Mouse (Mus musculus): ENCODE measurements around the gene Ngdn. TPM values are rescaled to one million over a fixed set of nuclear protein-coding genes. Genes with fewer than 3 reads are reported as not detected.
A peak's percentile ranks its signal among the peaks of the same experiment; 100 is the strongest.
"Not testable (repeated sequence)": the region's sequence is repeated elsewhere in the genome, so short reads cannot be mapped to it uniquely, and the experiment has no call there.

Ngdn gene
- polyA plus RNA-seq, 1 experiment from 2014 or later = 43.1 TPM

DNA sequence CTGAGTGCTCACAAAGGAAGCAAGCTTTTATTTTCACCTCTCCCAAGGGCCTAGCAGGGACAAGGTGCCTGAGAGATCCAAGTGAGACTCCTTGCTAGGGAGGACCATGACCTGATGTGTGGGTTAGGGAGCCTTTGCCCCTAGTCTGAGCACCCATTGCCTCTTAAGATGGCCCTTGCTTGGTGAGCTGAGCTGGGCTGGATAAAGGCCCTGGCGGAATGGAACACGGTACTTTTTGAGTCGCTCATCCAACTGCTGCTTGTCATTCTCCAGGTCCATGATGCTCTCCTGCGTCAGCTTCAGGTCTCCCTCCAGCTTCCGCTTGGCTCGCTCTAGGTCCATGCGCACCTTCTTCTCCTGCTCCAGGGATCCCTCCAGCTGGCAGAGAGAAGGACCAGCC is 33.3 kb upstream of the Ngdn start:
- H3K4me2 ChIP-seq (replicated peaks) = no peak overlapping the region
- no peak overlapping the region for H3K4me3 ChIP-seq (replicated peaks; ENCODE audit: low read length)
- H3K9ac ChIP-seq = no peak overlapping the region
- H3K36me3 ChIP-seq (replicated peaks; ENCODE audit: control insufficient read depth, insufficient read depth) = no peaks in the 10 kb centered on the region
- H3K9me3 ChIP-seq (ENCODE audit: control insufficient read depth, low read length) = no peaks in the 10 kb centered on the region
- ATAC-seq (ENCODE audit: low FRiP score) (no peak), DNase-seq (ENCODE audit: low spot score) (no peak)
- no peaks in the 10 kb centered on the region for H3K4me1 ChIP-seq (replicated peaks; ENCODE audit: control insufficient read depth, insufficient read depth, low read length)
- H3K27me3 ChIP-seq (ENCODE audit: control insufficient read depth, insufficient read depth, low read length) = no peaks in the 10 kb centered on the region
- H3K27ac ChIP-seq = no peak overlapping the region
- 89% methylated on average over 7 of the region's 7 CpGs for WGBS

DNA sequence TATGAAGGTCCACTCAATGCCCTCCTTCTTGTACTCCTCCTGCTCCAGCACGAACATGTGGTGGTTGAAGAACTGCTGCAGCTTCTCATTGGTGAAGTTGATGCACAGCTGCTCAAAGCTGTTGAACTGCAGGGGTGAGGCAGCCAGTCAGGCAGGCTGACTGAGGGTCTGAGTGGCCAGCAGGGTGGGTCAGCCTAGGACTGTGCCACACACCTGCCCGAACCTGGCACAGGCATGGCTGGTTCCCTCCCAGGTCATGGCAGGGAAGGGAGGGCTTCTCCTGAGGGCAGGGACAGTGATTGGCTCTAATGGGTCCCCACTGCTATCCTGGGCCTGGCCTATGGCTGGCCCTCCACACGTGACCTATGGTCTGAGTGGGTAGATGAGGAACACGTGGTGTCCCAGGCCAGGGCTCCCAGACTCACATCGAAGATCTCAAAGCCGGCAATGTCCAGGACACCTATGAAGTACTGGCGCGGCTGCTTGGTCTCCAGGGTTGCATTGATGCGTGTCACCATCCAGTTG is 26.8 kb upstream of the Ngdn start:
- not testable (repeated sequence) for H3K4me2 ChIP-seq (replicated peaks); ATAC-seq (ENCODE audit: low FRiP score); H3K36me3 ChIP-seq (replicated peaks; ENCODE audit: control insufficient read depth, insufficient read depth); H3K4me1 ChIP-seq (replicated peaks; ENCODE audit: control insufficient read depth, insufficient read depth, low read length); H3K27ac ChIP-seq; DNase-seq (ENCODE audit: low spot score); H3K9ac ChIP-seq; H3K27me3 ChIP-seq (ENCODE audit: control insufficient read depth, insufficient read depth, low read length); H3K9me3 ChIP-seq (ENCODE audit: control insufficient read depth, low read length); H3K4me3 ChIP-seq (replicated peaks; ENCODE audit: low read length)
- WGBS = 92% methylated on average over 9 of the region's 9 CpGs

DNA sequence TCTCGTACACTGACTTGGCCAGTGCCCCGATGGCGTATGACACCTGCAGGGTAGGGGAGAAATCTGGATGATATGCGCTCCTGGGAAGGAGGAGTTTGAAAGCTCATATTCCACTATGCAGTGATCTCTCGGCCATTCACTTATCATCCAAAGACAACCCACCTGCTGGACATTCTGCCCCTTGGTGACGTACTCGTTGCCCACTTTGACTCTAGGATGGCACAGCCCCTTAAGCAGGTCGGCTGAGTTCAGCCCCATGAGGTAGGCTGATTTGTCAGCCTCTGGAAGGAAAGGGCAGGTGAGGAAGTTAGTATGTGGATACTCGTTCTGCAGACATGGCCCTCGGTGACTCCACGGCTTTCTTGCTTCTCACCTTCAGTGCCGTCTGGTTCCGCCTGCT is 26.4 kb upstream of the Ngdn start:
- no peak overlapping the region for H3K27ac ChIP-seq
- WGBS = 91% methylated on average over 13 of the region's 13 CpGs
- H3K4me3 ChIP-seq (replicated peaks; ENCODE audit: low read length) = no peak overlapping the region

DNA sequence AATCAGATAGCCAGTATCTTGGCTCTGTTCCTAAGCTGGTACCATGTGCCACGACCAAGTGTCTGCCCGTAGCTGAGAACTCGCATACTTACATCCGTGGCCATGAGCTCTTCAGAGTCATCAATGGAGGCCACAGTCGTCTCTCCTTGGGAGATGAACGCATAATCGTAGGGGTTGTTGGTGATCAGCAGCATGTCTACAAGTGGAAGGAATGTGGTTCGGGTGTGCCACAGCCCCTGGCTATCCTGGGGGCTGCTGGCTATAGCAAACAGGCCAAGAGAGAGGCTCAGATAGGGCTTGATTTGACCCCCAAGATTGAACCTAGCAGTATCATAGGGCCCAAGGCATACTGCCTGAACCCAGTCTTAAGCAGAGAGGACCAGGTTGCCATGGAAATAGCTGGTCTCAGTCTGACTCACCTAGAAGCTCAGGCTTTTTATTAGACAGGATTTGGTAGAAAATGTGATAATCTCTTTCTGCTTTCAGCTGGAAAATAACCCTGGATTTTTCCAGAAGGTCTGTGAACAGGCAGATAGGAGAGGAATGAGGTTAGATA is 25.3 kb upstream of the Ngdn start:
- no peaks in the 10 kb centered on the region for H3K27me3 ChIP-seq (ENCODE audit: control insufficient read depth, insufficient read depth, low read length)
- H3K9me3 ChIP-seq (ENCODE audit: control insufficient read depth, low read length) = no peaks in the 10 kb centered on the region
- H3K36me3 ChIP-seq (replicated peaks; ENCODE audit: control insufficient read depth, insufficient read depth) = no peaks in the 10 kb centered on the region
- H3K4me1 ChIP-seq (replicated peaks; ENCODE audit: control insufficient read depth, insufficient read depth, low read length) = peaks cover 8% of the 10 kb centered on the region
- H3K4me3 ChIP-seq (replicated peaks; ENCODE audit: low read length) = no peak overlapping the region
- no peak for DNase-seq (ENCODE audit: low spot score)
- ATAC-seq (ENCODE audit: low FRiP score) = no peak
- H3K27ac ChIP-seq = peak overlapping the region; percentile 14; the same call in 1 of the 2 replicates
- H3K9ac ChIP-seq = no peak overlapping the region
- 83% methylated on average over 8 of the region's 8 CpGs for WGBS
- no peak overlapping the region for H3K4me2 ChIP-seq (replicated peaks)

More for the DNA sequence above, 26.4 kb upstream of the Ngdn start:
- H3K9me3 ChIP-seq (ENCODE audit: control insufficient read depth, low read length) = no peaks in the 10 kb centered on the region
- no peak overlapping the region for H3K4me2 ChIP-seq (replicated peaks)
- H3K9ac ChIP-seq = no peak overlapping the region
- ATAC-seq (ENCODE audit: low FRiP score) (no peak), DNase-seq (ENCODE audit: low spot score) (no peak)
- H3K4me1 ChIP-seq (replicated peaks; ENCODE audit: control insufficient read depth, insufficient read depth, low read length) = no peaks in the 10 kb centered on the region
- H3K27me3 ChIP-seq (ENCODE audit: control insufficient read depth, insufficient read depth, low read length) = no peaks in the 10 kb centered on the region
- no peaks in the 10 kb centered on the region for H3K36me3 ChIP-seq (replicated peaks; ENCODE audit: control insufficient read depth, insufficient read depth)

DNA sequence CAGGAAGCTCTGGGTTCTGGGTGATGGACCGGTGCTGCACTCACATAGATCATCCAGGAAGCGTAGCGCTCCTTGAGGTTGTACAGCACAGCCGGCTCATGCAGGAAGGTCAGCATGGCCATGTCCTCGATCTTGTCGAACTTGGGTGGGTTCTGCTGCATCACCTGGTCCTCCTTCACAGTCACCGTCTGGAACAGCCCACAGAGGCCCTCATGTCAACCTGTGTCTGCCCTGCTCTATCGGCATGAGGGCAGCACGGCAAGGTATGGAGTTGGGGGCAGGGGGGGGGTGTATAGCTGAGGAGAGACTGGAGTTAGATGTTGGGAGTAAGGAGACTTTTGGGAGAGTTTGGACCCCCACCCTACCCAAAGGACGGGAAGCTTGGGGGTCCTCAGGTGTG is 23.1 kb upstream of the Ngdn start:
- H3K4me3 ChIP-seq (replicated peaks; ENCODE audit: low read length) = no peak overlapping the region
- H3K27me3 ChIP-seq (ENCODE audit: control insufficient read depth, insufficient read depth, low read length) = no peaks in the 10 kb centered on the region
- no peak overlapping the region for H3K9ac ChIP-seq
- no peaks in the 10 kb centered on the region for H3K9me3 ChIP-seq (ENCODE audit: control insufficient read depth, low read length)
- 87% methylated on average over 10 of the region's 10 CpGs for WGBS
- no peak overlapping the region for H3K4me2 ChIP-seq (replicated peaks)
- peaks cover 26% of the 10 kb centered on the region for H3K4me1 ChIP-seq (replicated peaks; ENCODE audit: control insufficient read depth, insufficient read depth, low read length)
- H3K27ac ChIP-seq = no peak overlapping the region
- DNase-seq (ENCODE audit: low spot score) = no peak
- no peaks in the 10 kb centered on the region for H3K36me3 ChIP-seq (replicated peaks; ENCODE audit: control insufficient read depth, insufficient read depth)
- no peak for ATAC-seq (ENCODE audit: low FRiP score)

DNA sequence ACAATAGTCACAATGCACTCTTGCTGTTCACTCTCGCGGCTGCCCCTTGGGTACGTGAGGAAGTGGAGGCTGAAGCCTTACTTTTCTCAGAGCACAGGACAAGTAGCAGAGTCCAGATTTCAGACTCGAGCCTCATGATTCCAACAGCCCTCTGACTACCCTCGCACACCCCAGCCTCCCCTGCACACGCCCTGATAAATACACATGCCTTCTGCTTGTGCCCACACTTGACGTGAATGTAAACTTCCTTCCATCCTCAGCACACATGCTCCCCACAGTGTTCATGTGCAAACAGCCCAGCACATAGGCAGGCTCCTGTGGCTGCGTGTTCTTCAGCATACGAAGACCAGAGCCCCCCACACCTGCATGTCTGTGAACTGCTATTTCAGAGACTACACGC is 21.6 kb upstream of the Ngdn start:
- Histone ChIP-seq H3K27ac (no peak overlapping the region), H3K27me3 (ENCODE audit: control insufficient read depth, insufficient read depth, low read length) (no peaks in the 10 kb centered on the region), H3K9me3 (ENCODE audit: control insufficient read depth, low read length) (no peaks in the 10 kb centered on the region), H3K36me3 (replicated peaks; ENCODE audit: control insufficient read depth, insufficient read depth) (no peaks in the 10 kb centered on the region), H3K9ac (no peak overlapping the region), H3K4me3 (replicated peaks; ENCODE audit: low read length) (no peak overlapping the region), H3K4me1 (replicated peaks; ENCODE audit: control insufficient read depth, insufficient read depth, low read length) (peaks cover 26% of the 10 kb centered on the region), H3K4me2 (replicated peaks) (no peak overlapping the region)
- WGBS = 66% methylated on average over 10 of the region's 10 CpGs
- no peak for ATAC-seq (ENCODE audit: low FRiP score)
- no peak for DNase-seq (ENCODE audit: low spot score)

DNA sequence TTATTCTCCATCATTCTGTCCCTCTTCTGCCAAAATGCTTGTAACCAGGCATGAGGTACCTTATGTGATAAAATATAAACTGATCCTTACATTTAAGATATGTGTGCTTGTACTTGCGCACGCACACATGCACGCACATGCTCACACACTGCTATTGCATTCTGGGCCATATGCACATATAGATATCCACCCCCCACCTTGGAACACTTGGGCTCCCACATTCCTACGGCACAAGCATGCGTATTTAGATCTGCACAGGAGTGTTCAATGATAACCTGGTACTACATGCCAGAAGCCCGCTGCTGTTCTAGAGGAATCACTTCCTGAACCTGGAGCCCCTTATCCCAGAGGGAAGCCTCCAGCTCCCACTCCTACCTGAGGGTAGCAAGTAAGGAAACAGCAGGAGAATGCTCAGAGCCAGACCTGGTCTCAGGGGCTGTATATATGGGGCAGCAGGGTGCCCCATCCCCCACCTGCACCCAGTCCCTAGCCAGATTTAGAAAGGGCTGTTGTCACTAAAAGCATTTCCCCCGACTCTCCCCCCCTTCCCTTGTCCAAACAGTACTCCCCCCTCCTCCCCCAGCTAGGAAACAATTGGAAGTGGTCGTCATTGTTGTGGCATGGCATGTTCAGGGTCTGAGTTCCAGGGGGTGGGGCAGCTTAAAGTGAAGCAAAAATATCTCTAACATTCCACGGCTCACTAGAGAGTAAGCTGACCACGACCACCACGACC is 21.0 kb upstream of the Ngdn start, which contains the start of gene Myh7:
Gene Myh7 (minus strand): TSS at position 491 of the 733 bp plus-strand sequence.
- no peak within 1 kb of the TSS for H3K4me2 ChIP-seq (replicated peaks)
- DNase-seq (ENCODE audit: low spot score) = no peak
- 56% methylated on average over 11 of the region's 11 CpGs for WGBS

DNA sequence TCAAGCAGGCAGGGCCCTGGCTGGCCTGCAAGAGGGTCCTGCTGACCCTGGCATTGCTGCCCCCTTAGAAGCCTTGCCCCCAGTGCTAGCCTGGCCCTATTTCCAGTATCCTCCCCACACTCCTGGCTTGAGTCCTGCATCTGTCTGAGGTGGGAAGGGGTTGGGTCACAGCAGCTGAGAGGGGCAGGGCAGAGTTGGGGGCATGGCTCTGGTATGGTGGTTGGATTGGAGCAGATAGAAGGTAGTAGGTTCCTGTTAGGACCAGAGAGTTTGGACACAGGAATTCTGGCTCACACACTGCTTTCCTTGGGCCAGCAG is 20.4 kb upstream of the Ngdn start:
- peak overlapping the region; percentile 42; the same call in 1 of the 2 replicates for H3K9ac ChIP-seq
- H3K4me2 ChIP-seq (replicated peaks) = no peak overlapping the region
- H3K27me3 ChIP-seq (ENCODE audit: control insufficient read depth, insufficient read depth, low read length) = no peaks in the 10 kb centered on the region
- peaks cover 26% of the 10 kb centered on the region for H3K4me1 ChIP-seq (replicated peaks; ENCODE audit: control insufficient read depth, insufficient read depth, low read length)
- no peaks in the 10 kb centered on the region for H3K9me3 ChIP-seq (ENCODE audit: control insufficient read depth, low read length)
- no peak for DNase-seq (ENCODE audit: low spot score)
- H3K27ac ChIP-seq = peak overlapping the region; percentile 91
- H3K4me3 ChIP-seq (replicated peaks; ENCODE audit: low read length) = no peak overlapping the region
- ATAC-seq (ENCODE audit: low FRiP score) = no peak
- H3K36me3 ChIP-seq (replicated peaks; ENCODE audit: control insufficient read depth, insufficient read depth) = no peaks in the 10 kb centered on the region

More for the DNA sequence above, 21.0 kb upstream of the Ngdn start, which contains the start of gene Myh7:
- Histone ChIP-seq H3K9ac (peak within 1 kb of the TSS; percentile 42; the same call in 1 of the 2 replicates), H3K4me1 (replicated peaks; ENCODE audit: control insufficient read depth, insufficient read depth, low read length) (peaks cover 26% of the 10 kb centered on the region), H3K9me3 (ENCODE audit: control insufficient read depth, low read length) (no peaks in the 10 kb centered on the region), H3K27ac (peak within 1 kb of the TSS; percentile 91), H3K27me3 (ENCODE audit: control insufficient read depth, insufficient read depth, low read length) (no peaks in the 10 kb centered on the region), H3K4me3 (replicated peaks; ENCODE audit: low read length) (no peak within 1 kb of the TSS), H3K36me3 (replicated peaks; ENCODE audit: control insufficient read depth, insufficient read depth) (no peaks in the 10 kb centered on the region)
- ATAC-seq (ENCODE audit: low FRiP score) = no peak

DNA sequence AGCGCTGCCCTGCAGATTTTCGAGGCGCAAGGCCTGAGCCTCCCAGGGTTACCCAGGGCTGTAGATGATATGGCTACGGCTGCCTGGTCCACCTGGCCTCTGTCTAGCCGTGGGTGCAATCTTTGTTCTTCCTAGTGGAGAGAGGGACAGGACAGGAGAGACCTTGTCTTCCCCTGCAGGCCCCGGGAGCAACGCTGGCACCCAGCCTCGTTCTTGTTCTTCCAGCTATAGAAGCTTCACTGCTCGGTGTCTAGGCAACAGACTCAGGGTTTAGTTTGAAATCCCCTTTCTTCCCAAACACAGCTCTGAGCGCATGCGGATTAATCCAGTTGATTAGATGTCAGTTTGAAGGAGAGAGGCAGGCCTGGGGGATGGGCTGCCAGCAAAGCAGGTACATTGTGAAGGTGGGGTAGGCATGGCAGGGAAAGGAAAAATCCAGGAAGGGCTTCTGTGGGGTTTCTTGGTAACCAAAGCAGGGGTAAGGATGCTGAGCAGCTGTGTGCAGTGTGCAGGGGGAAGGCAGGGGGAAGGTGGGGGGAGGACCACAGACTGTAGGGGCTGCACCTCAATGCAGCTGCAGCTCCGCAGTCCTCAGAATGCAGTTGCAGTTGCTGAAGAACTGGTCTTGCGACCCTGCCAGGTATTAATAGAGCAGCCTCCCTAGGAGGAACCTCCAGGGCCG is 19.7 kb upstream of the Ngdn start:
- peaks cover 26% of the 10 kb centered on the region for H3K4me1 ChIP-seq (replicated peaks; ENCODE audit: control insufficient read depth, insufficient read depth, low read length)
- H3K4me2 ChIP-seq (replicated peaks) = no peak overlapping the region; the same call in 1 of the 2 replicates
- peak overlapping the region; percentile 49 for H3K9ac ChIP-seq
- no peak overlapping the region for H3K4me3 ChIP-seq (replicated peaks; ENCODE audit: low read length)
- H3K9me3 ChIP-seq (ENCODE audit: control insufficient read depth, low read length) = no peaks in the 10 kb centered on the region
- WGBS = 32% methylated on average over 14 of the region's 14 CpGs
- H3K27me3 ChIP-seq (ENCODE audit: control insufficient read depth, insufficient read depth, low read length) = no peaks in the 10 kb centered on the region
- DNase-seq (ENCODE audit: low spot score) (peak; percentile 75), ATAC-seq (ENCODE audit: low FRiP score) (peak; percentile 80)
- H3K27ac ChIP-seq = peak overlapping the region; percentile 91
- no peaks in the 10 kb centered on the region for H3K36me3 ChIP-seq (replicated peaks; ENCODE audit: control insufficient read depth, insufficient read depth)

Measured in hindbrain, embryonic 14.5 days (tissue).